Mouse (Mus musculus): ENCODE results near the gene Tmem262. TPM values are rescaled to one million over a fixed set of nuclear protein-coding genes. Genes with fewer than 3 reads are reported as not detected.
A peak's percentile ranks its signal among the peaks of the same experiment; 100 is the strongest.

Tmem262 gene
- polyA plus RNA-seq, 1 experiment: not detected

- no peak for TF ChIP-seq POLR2A (IDR thresholded peaks at IDR 0.05; ENCODE audit: borderline replicate concordance, extremely low read depth, low read depth, low read length)
- no peak for TF ChIP-seq CTCF (IDR thresholded peaks at IDR 0.05; ENCODE audit: insufficient read depth, low read length)
- no peaks in the 10 kb centered on the region for H3K4me1 ChIP-seq (ENCODE audit: control insufficient read depth, insufficient read depth, low read length)
- H3K4me3 ChIP-seq (replicated peaks; ENCODE audit: extremely low read depth, low read depth, low read length): peak overlapping the region; percentile 70
- 4% methylated on average over 32 of the region's 32 CpGs for WGBS
- no peak for DNase-seq
Measured at GRCm38 (mm10) chr19:6117346-6117985, 37.6 kb downstream of the Tmem262 start.

GRCm38 (mm10) chr19:6117986-6118676 is 38.3 kb downstream of the Tmem262 start, which contains the start of gene Sac3d1:
Gene Sac3d1, minus strand, starts transcription at chr19:6118650.
- no peaks in the 10 kb centered on the region for H3K4me1 ChIP-seq (ENCODE audit: control insufficient read depth, insufficient read depth, low read length)
- H3K4me3 ChIP-seq (replicated peaks; ENCODE audit: extremely low read depth, low read depth, low read length): peak within 1 kb of the TSS; percentile 70
- TF ChIP-seq CTCF (IDR thresholded peaks at IDR 0.05; ENCODE audit: insufficient read depth, low read length) (no peak), POLR2A (IDR thresholded peaks at IDR 0.05; ENCODE audit: borderline replicate concordance, extremely low read depth, low read depth, low read length) (peak; percentile 55; the same call in 1 of the 2 replicates)
- under 1% methylated on average over 77 of the region's 77 CpGs for WGBS
- DNase-seq: peak; percentile 85

- under 1% methylated on average over 8 of the region's 8 CpGs for WGBS
- no peak for TF ChIP-seq CTCF (IDR thresholded peaks at IDR 0.05; ENCODE audit: insufficient read depth, low read length)
- TF ChIP-seq POLR2A (IDR thresholded peaks at IDR 0.05; ENCODE audit: borderline replicate concordance, extremely low read depth, low read depth, low read length): no peak
- Histone ChIP-seq H3K4me1 (ENCODE audit: control insufficient read depth, insufficient read depth, low read length) (no peaks in the 10 kb centered on the region), H3K4me3 (replicated peaks; ENCODE audit: extremely low read depth, low read depth, low read length) (peak overlapping the region; percentile 70)
- DNase-seq: no peak
Measured at GRCm38 (mm10) chr19:6118677-6119185, 38.9 kb downstream of the Tmem262 start.

GRCm38 (mm10) chr19:6121761-6122160 is 41.9 kb downstream of the Tmem262 start:
- Histone ChIP-seq H3K4me3 (replicated peaks; ENCODE audit: extremely low read depth, low read depth, low read length) (no peak overlapping the region), H3K4me1 (ENCODE audit: control insufficient read depth, insufficient read depth, low read length) (no peaks in the 10 kb centered on the region)
- WGBS: 56% methylated on average over 19 of the region's 19 CpGs
- TF ChIP-seq CTCF (IDR thresholded peaks at IDR 0.05; ENCODE audit: insufficient read depth, low read length): no peak
- no peak for TF ChIP-seq POLR2A (IDR thresholded peaks at IDR 0.05; ENCODE audit: borderline replicate concordance, extremely low read depth, low read depth, low read length)
- DNase-seq: no peak

GRCm38 (mm10) chr19:6123330-6123729 is 43.5 kb downstream of the Tmem262 start:
- DNase-seq: no peak
- 72% methylated on average over 8 of the region's 8 CpGs for WGBS
- H3K4me3 ChIP-seq (replicated peaks; ENCODE audit: extremely low read depth, low read depth, low read length): no peak overlapping the region
- no peaks in the 10 kb centered on the region for H3K4me1 ChIP-seq (ENCODE audit: control insufficient read depth, insufficient read depth, low read length)
- TF ChIP-seq POLR2A (IDR thresholded peaks at IDR 0.05; ENCODE audit: borderline replicate concordance, extremely low read depth, low read depth, low read length) (no peak), CTCF (IDR thresholded peaks at IDR 0.05; ENCODE audit: insufficient read depth, low read length) (no peak)

GRCm38 (mm10) chr19:6124898-6125297 is 45.1 kb downstream of the Tmem262 start:
- no peak for DNase-seq
- Histone ChIP-seq H3K4me3 (replicated peaks; ENCODE audit: extremely low read depth, low read depth, low read length) (no peak overlapping the region), H3K4me1 (ENCODE audit: control insufficient read depth, insufficient read depth, low read length) (no peaks in the 10 kb centered on the region)
- 48% methylated on average over 2 of the region's 2 CpGs for WGBS
- TF ChIP-seq CTCF (IDR thresholded peaks at IDR 0.05; ENCODE audit: insufficient read depth, low read length): no peak
- no peak for TF ChIP-seq POLR2A (IDR thresholded peaks at IDR 0.05; ENCODE audit: borderline replicate concordance, extremely low read depth, low read depth, low read length)

- 21% methylated on average over 4 of the region's 4 CpGs for WGBS
- Histone ChIP-seq H3K4me1 (ENCODE audit: control insufficient read depth, insufficient read depth, low read length) (no peaks in the 10 kb centered on the region), H3K4me3 (replicated peaks; ENCODE audit: extremely low read depth, low read depth, low read length) (no peak overlapping the region)
- peak; percentile 45 for TF ChIP-seq CTCF (IDR thresholded peaks at IDR 0.05; ENCODE audit: insufficient read depth, low read length)
- no peak for TF ChIP-seq POLR2A (IDR thresholded peaks at IDR 0.05; ENCODE audit: borderline replicate concordance, extremely low read depth, low read depth, low read length)
- peak; percentile 45 for DNase-seq
Measured at GRCm38 (mm10) chr19:6126289-6126688, 46.5 kb downstream of the Tmem262 start.

GRCm38 (mm10) chr19:6126789-6127580 is 47.2 kb downstream of the Tmem262 start:
- 52% methylated on average over 10 of the region's 10 CpGs for WGBS
- H3K4me1 ChIP-seq (ENCODE audit: control insufficient read depth, insufficient read depth, low read length): no peaks in the 10 kb centered on the region
- H3K4me3 ChIP-seq (replicated peaks; ENCODE audit: extremely low read depth, low read depth, low read length): peak overlapping the region; percentile 82
- TF ChIP-seq POLR2A (IDR thresholded peaks at IDR 0.05; ENCODE audit: borderline replicate concordance, extremely low read depth, low read depth, low read length): no peak
- no peak for DNase-seq

- peak; percentile 97 for DNase-seq
- 1% methylated on average over 32 of the region's 32 CpGs for WGBS
- TF ChIP-seq CTCF (IDR thresholded peaks at IDR 0.05; ENCODE audit: insufficient read depth, low read length) (no peak), POLR2A (IDR thresholded peaks at IDR 0.05; ENCODE audit: borderline replicate concordance, extremely low read depth, low read depth, low read length) (peak; percentile 51; the same call in 1 of the 2 replicates)
Measured at GRCm38 (mm10) chr19:6127760-6128341, 48.0 kb downstream of the Tmem262 start, which contains the start of gene Snx15. Gene Snx15, minus strand, starts transcription at chr19:6128304.

More at GRCm38 (mm10) chr19:6127760-6128341, 48.0 kb downstream of the Tmem262 start, which contains the start of gene Snx15:
- Histone ChIP-seq H3K4me3 (replicated peaks; ENCODE audit: extremely low read depth, low read depth, low read length) (peak within 1 kb of the TSS; percentile 82), H3K4me1 (ENCODE audit: control insufficient read depth, insufficient read depth, low read length) (no peaks in the 10 kb centered on the region)

Other genes with a start within 250 kb of the Tmem262 start
- gene Frmd8, start 204.8 kb upstream of the Tmem262 start, polyA plus RNA-seq (2012; rRNA removed): 32.1 and 37.8 TPM in 2 replicates
- gene Slc25a45, start 202.2 kb upstream of the Tmem262 start, polyA plus RNA-seq (2012; rRNA removed): 24.5 and 26.0 TPM in 2 replicates
- gene Tigd3, start 185.9 kb upstream of the Tmem262 start, polyA plus RNA-seq (2012; rRNA removed): 1.1 and 1.2 TPM in 2 replicates
- gene Dpf2, start 167.0 kb upstream of the Tmem262 start, polyA plus RNA-seq (2012; rRNA removed): 87.1 and 103 TPM in 2 replicates
- gene Cdc42ep2, start 155.2 kb upstream of the Tmem262 start, polyA plus RNA-seq (2012; rRNA removed): 22.2 and 24.1 TPM in 2 replicates
- 30.5 and 32.7 TPM in 2 replicates for gene Pola2, start 115.8 kb upstream of the Tmem262 start, polyA plus RNA-seq (2012; rRNA removed)
- gene Slc22a20, start 93.9 kb upstream of the Tmem262 start, polyA plus RNA-seq (2012; rRNA removed): not detected in 2 replicates
- gene Capn1, start 64.1 kb upstream of the Tmem262 start, polyA plus RNA-seq (2012; rRNA removed): 55.6 and 68.9 TPM in 2 replicates
- 41.1 and 47.1 TPM in 2 replicates for gene Syvn1, start 33.5 kb upstream of the Tmem262 start, polyA plus RNA-seq (2012; rRNA removed)
- 10.8 and 13.7 TPM in 2 replicates for gene Mrpl49, start 22.2 kb upstream of the Tmem262 start, polyA plus RNA-seq (2012; rRNA removed)
- gene Fau, start 22.2 kb upstream of the Tmem262 start, polyA plus RNA-seq (2012; rRNA removed): 896 and 1,315 TPM in 2 replicates
- gene Znhit2, start 18.8 kb upstream of the Tmem262 start, polyA plus RNA-seq (2012; rRNA removed): 47.0 and 54.7 TPM in 2 replicates
- 34.6 and 36.5 TPM in 2 replicates for gene Tm7sf2, start 11.7 kb upstream of the Tmem262 start, polyA plus RNA-seq (2012; rRNA removed)
- gene Vps51, start 2.8 kb upstream of the Tmem262 start, polyA plus RNA-seq (2012; rRNA removed): 61.7 and 81.7 TPM in 2 replicates
- 0.50 and 0.60 TPM in 2 replicates for gene Gm28374, start 2.2 kb downstream of the Tmem262 start, polyA plus RNA-seq (2012; rRNA removed)
- 89.7 and 99.1 TPM in 2 replicates for gene Zfpl1, start 4.9 kb downstream of the Tmem262 start, polyA plus RNA-seq (2012; rRNA removed)
- gene Cdca5, start 5.0 kb downstream of the Tmem262 start, polyA plus RNA-seq (2012; rRNA removed): 0.63 and 0.92 TPM in 2 replicates
- gene AC131692.1, start 14.4 kb downstream of the Tmem262 start, polyA plus RNA-seq (2012; rRNA removed): not detected in 2 replicates
- 0.20 and 0.30 TPM in 2 replicates for gene Naaladl1, start 25.7 kb downstream of the Tmem262 start, polyA plus RNA-seq (2012; rRNA removed)
- gene Sac3d1, start 38.6 kb downstream of the Tmem262 start, polyA plus RNA-seq (2012; rRNA removed): 25.3 and 36.7 TPM in 2 replicates
- gene Snx15, start 48.3 kb downstream of the Tmem262 start, polyA plus RNA-seq (2012; rRNA removed): 43.8 and 45.2 TPM in 2 replicates
- 14.6 and 15.8 TPM in 2 replicates for gene Batf2, start 61.0 kb downstream of the Tmem262 start, polyA plus RNA-seq (2012; rRNA removed)
- gene Arl2, start 61.5 kb downstream of the Tmem262 start, polyA plus RNA-seq (2012; rRNA removed): 128 TPM in 2 replicates
- 0.37 and 0.75 TPM in 2 replicates for gene Majin, start 104.4 kb downstream of the Tmem262 start, polyA plus RNA-seq (2012; rRNA removed)
- gene Gpha2, start 146.3 kb downstream of the Tmem262 start, polyA plus RNA-seq (2012; rRNA removed): 1.7 and 2.6 TPM in 2 replicates
- 58.7 and 88.5 TPM in 2 replicates for gene Ppp2r5b, start 155.8 kb downstream of the Tmem262 start, polyA plus RNA-seq (2012; rRNA removed)
- 37.0 and 37.7 TPM in 2 replicates for gene Atg2a, start 161.6 kb downstream of the Tmem262 start, polyA plus RNA-seq (2012; rRNA removed)
- gene Ehd1, start 196.7 kb downstream of the Tmem262 start, polyA plus RNA-seq (2012; rRNA removed): 399 and 593 TPM in 2 replicates
- 132 and 133 TPM in 2 replicates for gene Cdc42bpg, start 226.4 kb downstream of the Tmem262 start, polyA plus RNA-seq (2012; rRNA removed)

Data from lung, adult 2 months (tissue).